Mouse (Mus musculus) thymus, postnatal 0 days (tissue): ENCODE measurements around the gene Lrig1. TPM values are rescaled to one million over a fixed set of nuclear protein-coding genes. Genes with fewer than 3 reads are reported as not detected.

Source experiments
- DNase-seq: peaks from one replicate; pipeline ENCODE4 v3.0.0-alpha.2; 2015; ENCODE audit warnings: low spot score
- polyA plus RNA-seq: library from polyadenylated mRNA; unstranded; fragments of >200 nt; fragmentation: Nextera tagmentation; extraction: Ambion mirVana; gene quantifications from 2 replicates; pipeline ENCODE4 v1.2.1, GENCODE M21; 2015

Lrig1 gene
- polyA plus RNA-seq, 1 experiment from 2014 or later = 6.8 TPM

- DNase-seq = peak; percentile 73
Measured at GRCm38 (mm10) chr6:94622983-94623382, 77.0 kb downstream of the Lrig1 start.

GRCm38 (mm10) chr6:94620801-94621301 lies 79.1 kb downstream of the Lrig1 start:
- no peak for DNase-seq

- DNase-seq = peak; percentile 40
Measured at GRCm38 (mm10) chr6:94620287-94620686, 79.7 kb downstream of the Lrig1 start.

- no peak for DNase-seq
Measured at GRCm38 (mm10) chr6:94618671-94619070, 81.3 kb downstream of the Lrig1 start.

GRCm38 (mm10) chr6:94615936-94616335 lies 84.0 kb downstream of the Lrig1 start:
- DNase-seq = no peak

GRCm38 (mm10) chr6:94614346-94614745 lies 85.6 kb downstream of the Lrig1 start:
- no peak for DNase-seq

GRCm38 (mm10) chr6:94613235-94613895 lies 86.6 kb downstream of the Lrig1 start:
- DNase-seq = no peak

GRCm38 (mm10) chr6:94604546-94604945 lies 95.4 kb downstream of the Lrig1 start:
- no peak for DNase-seq

- no peak for DNase-seq
Measured at GRCm38 (mm10) chr6:94604072-94604471, 95.9 kb downstream of the Lrig1 start.

GRCm38 (mm10) chr6:94601811-94602210 lies 98.1 kb downstream of the Lrig1 start:
- no peak for DNase-seq

GRCm38 (mm10) chr6:94601101-94601500 lies 98.9 kb downstream of the Lrig1 start:
- no peak for DNase-seq

GRCm38 (mm10) chr6:94599016-94599415 lies 100.9 kb downstream of the Lrig1 start:
- no peak for DNase-seq

GRCm38 (mm10) chr6:94598421-94598820 lies 101.5 kb downstream of the Lrig1 start:
- DNase-seq = no peak

GRCm38 (mm10) chr6:94596761-94597485 lies 103.0 kb downstream of the Lrig1 start:
- DNase-seq = peak; percentile 42

- no peak for DNase-seq
Measured at GRCm38 (mm10) chr6:94596051-94596760, 103.8 kb downstream of the Lrig1 start.

- no peak for DNase-seq
Measured at GRCm38 (mm10) chr6:94595206-94595605, 104.8 kb downstream of the Lrig1 start.

GRCm38 (mm10) chr6:94594711-94595110 lies 105.2 kb downstream of the Lrig1 start:
- DNase-seq = no peak

GRCm38 (mm10) chr6:94594096-94594665 lies 105.8 kb downstream of the Lrig1 start:
- DNase-seq = no peak

- DNase-seq = no peak
Measured at GRCm38 (mm10) chr6:94592710-94593109, 107.2 kb downstream of the Lrig1 start.

- DNase-seq = no peak
Measured at GRCm38 (mm10) chr6:94592243-94592642, 107.7 kb downstream of the Lrig1 start.

GRCm38 (mm10) chr6:94588365-94588764 lies 111.6 kb downstream of the Lrig1 start:
- no peak for DNase-seq

- no peak for DNase-seq
Measured at GRCm38 (mm10) chr6:94584976-94585375, 115.0 kb downstream of the Lrig1 start.
